Mouse (Mus musculus) embryo, embryonic 10.5 days (tissue): Measurements from ENCODE around the gene Ms4a4d.
A peak's percentile ranks its signal among the peaks of the same experiment; 100 is the strongest.
"Not testable (repeated sequence)": the region's sequence is repeated elsewhere in the genome, so short reads cannot be mapped to it uniquely, and the experiment has no call there.

Experiments
- DNase-seq: peaks from one replicate; pipeline ENCODE4 v3.0.0-alpha.2; 2015; ENCODE audit warnings: low spot score

Ms4a4d gene

GRCm38 (mm10) chr19:11536593-11536992 lies at the start of gene Ms4a4d:
Gene Ms4a4d (plus strand): TSS chr19:11536801.
- DNase-seq, result peak; percentile 6

- DNase-seq, result no peak
Observed at GRCm38 (mm10) chr19:11491406-11492189, 45.0 kb upstream of the Ms4a4d start.

GRCm38 (mm10) chr19:11492671-11493070 lies 43.9 kb upstream of the Ms4a4d start:
- DNase-seq, result no peak

GRCm38 (mm10) chr19:11494519-11494918 lies 42.1 kb upstream of the Ms4a4d start:
- DNase-seq, result no peak

- no peak for DNase-seq
Observed at GRCm38 (mm10) chr19:11496361-11496760, 40.2 kb upstream of the Ms4a4d start.

- DNase-seq, result not testable (repeated sequence)
Observed at GRCm38 (mm10) chr19:11497300-11497699, 39.3 kb upstream of the Ms4a4d start.

- no peak for DNase-seq
Observed at GRCm38 (mm10) chr19:11500796-11501195, 35.8 kb upstream of the Ms4a4d start.

- DNase-seq, result no peak
Observed at GRCm38 (mm10) chr19:11501326-11501725, 35.3 kb upstream of the Ms4a4d start.

GRCm38 (mm10) chr19:11504857-11505256 lies 31.7 kb upstream of the Ms4a4d start:
- DNase-seq, result no peak

- DNase-seq, result no peak
Observed at GRCm38 (mm10) chr19:11513458-11513857, 23.1 kb upstream of the Ms4a4d start.

- no peak for DNase-seq
Observed at GRCm38 (mm10) chr19:11516246-11516645, 20.4 kb upstream of the Ms4a4d start, which contains the start of gene Ms4a6b. Gene Ms4a6b (plus strand): TSS chr19:11516512.

- no peak for DNase-seq
Observed at GRCm38 (mm10) chr19:11516845-11517244, 19.8 kb upstream of the Ms4a4d start.

- DNase-seq, result not testable (repeated sequence)
Observed at GRCm38 (mm10) chr19:11517373-11517772, 19.2 kb upstream of the Ms4a4d start.

GRCm38 (mm10) chr19:11518356-11518755 lies 18.2 kb upstream of the Ms4a4d start:
- DNase-seq, result not testable (repeated sequence)

- no peak for DNase-seq
Observed at GRCm38 (mm10) chr19:11520146-11520545, 16.5 kb upstream of the Ms4a4d start.

GRCm38 (mm10) chr19:11533421-11533820 lies 3.2 kb upstream of the Ms4a4d start:
- DNase-seq, result no peak

- DNase-seq, result no peak
Observed at GRCm38 (mm10) chr19:11533888-11534445, 2.6 kb upstream of the Ms4a4d start.

GRCm38 (mm10) chr19:11537336-11537735 lies 735 bp downstream of the Ms4a4d start:
- DNase-seq, result peak; percentile 50

GRCm38 (mm10) chr19:11540166-11540821 lies 3.7 kb downstream of the Ms4a4d start:
- DNase-seq, result not testable (repeated sequence)

- DNase-seq, result not testable (repeated sequence)
Observed at GRCm38 (mm10) chr19:11544383-11544782, 7.8 kb downstream of the Ms4a4d start.

GRCm38 (mm10) chr19:11547911-11548310 lies 11.3 kb downstream of the Ms4a4d start:
- no peak for DNase-seq

GRCm38 (mm10) chr19:11554726-11555125 lies 18.1 kb downstream of the Ms4a4d start:
- no peak for DNase-seq

GRCm38 (mm10) chr19:11559560-11559959 lies 23.0 kb downstream of the Ms4a4d start:
- not testable (repeated sequence) for DNase-seq
